Mouse (Mus musculus): ENCODE measurements around the gene Zbtb8os.

DNA sequence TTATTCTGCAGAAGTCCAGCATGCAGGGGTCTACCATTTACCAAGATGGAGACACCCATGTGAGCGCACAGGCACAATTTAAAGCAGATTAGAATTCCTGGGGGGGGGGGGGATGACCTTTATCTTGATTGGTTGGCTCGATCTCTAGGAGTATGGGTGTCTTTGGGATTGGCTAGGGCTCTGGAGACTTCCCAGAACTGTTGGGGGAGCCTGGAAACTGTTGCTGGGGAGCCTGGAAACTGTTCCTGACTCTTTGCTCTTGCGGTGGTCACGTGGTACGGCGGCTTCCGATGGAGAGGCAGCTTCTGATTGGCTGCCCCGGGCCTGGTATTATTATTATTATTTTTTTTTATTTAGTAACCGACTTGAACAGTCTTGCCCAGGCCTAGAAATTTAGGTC is 46.5 kb downstream of the Zbtb8os start:
- TF ChIP-seq CTCF (IDR thresholded peaks at IDR 0.05; ENCODE audit: low read depth, low read length), result no peak
- TF ChIP-seq EP300 (IDR thresholded peaks at IDR 0.05; ENCODE audit: insufficient read depth, low read depth, low read length), result peak; percentile 88
